Mouse (Mus musculus) small intestine, adult 2 months (tissue): ENCODE measurements around the gene Spsb3.

ENCODE experiments used
- CTCF ChIP-seq: fragments of 200-500 bp; IDR thresholded peaks from 2 replicates; pipeline ENCODE4 v1.5.1; 2012; ENCODE audit warnings: low read depth, mild to moderate bottlenecking, control low read depth, inconsistent platforms, low read length, moderate library complexity, mixed read lengths; ENCODE audit not compliant: insufficient replicate concordance, insufficient read length; ENCODE audit errors: extremely low read depth
- POLR2A ChIP-seq: fragments of 200-500 bp; IDR thresholded peaks from 2 replicates; pipeline ENCODE4 v1.6.1; 2012; ENCODE audit warnings: low read depth, mild to moderate bottlenecking, control low read depth, inconsistent platforms, low read length, moderate library complexity

- TF ChIP-seq CTCF (no peak), POLR2A (peak; percentile 18; the same call in 1 of the 2 replicates)
Observed at GRCm38 (mm10) chr17:24844525-24844924, 41.9 kb upstream of the Spsb3 start.
